Mouse (Mus musculus) large intestine, adult 2 months (tissue): Measurements from ENCODE around the gene Slc7a5. TPM values are rescaled to one million over a fixed set of nuclear protein-coding genes. Genes with fewer than 3 reads are reported as not detected.

Source experiments
- DNase-seq: peaks from one replicate; pipeline ENCODE4 v3.0.0-alpha.2; 2012; ENCODE audit warnings: low read depth, low spot score
- WGBS: fragments of 180-500 bp; shearing (Covaris S2); methylation state at CpG from one replicate; pipeline ENCODE4 v1.1.7; 2018; 5-methylcytosine and 5-hydroxymethylcytosine counted together
- polyA plus RNA-seq: library from polyadenylated mRNA; depleted of rRNA; stranded (reverse); fragments of >200 nt; gene quantifications from 2 replicates; pipeline ENCODE4 v1.2.3, GENCODE M21; 2012; rRNA removed

Gene Slc7a5
- polyA plus RNA-seq, 1 experiment = 19.3 TPM

DNA sequence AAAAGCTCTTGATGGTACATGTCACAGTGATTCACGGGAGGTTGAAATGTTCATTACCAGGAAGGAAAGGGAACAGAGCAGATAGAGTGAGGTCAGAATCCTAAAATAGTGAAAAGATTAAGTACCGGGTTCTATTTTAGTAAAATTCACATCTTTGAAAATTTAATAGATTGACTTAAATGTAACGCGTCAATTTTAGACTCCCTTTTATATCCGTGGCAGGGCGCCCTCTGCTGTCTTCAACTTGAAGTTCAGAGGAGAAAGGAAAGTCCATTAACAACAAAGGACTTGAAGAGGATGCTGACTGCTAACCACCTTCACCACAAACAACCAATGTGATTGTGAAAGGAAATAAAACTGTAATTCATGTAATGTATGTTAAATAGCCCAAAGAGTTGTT lies 75.0 kb downstream of the Slc7a5 start:
- WGBS = 11% methylated on average over 6 of the region's 6 CpGs
- peak; percentile 36 for DNase-seq

DNA sequence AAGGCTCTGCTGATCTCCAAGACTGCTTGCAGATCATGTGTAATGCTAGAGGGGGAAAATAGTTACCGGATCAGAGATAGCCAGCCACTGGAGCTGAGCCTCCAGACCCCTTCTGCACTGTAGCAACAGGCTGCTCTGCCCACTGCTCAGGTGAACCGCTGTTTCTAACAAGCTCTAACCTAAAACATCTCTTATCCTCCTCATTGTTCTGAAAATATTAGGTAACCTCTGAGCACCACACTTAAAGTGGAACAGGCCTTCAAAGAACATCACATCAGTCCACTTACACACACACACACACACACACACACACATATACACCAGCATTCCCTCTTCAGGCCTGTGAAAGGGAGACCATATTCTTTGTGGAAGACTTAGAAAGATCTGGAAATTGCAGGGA lies 75.4 kb downstream of the Slc7a5 start:
- 87% methylated on average over 2 of the region's 2 CpGs for WGBS
- DNase-seq = no peak

Other genes with a start within 250 kb of the Slc7a5 start
- 0.38 and 0.51 TPM in 2 replicates for gene Jph3, start 178.1 kb downstream of the Slc7a5 start, polyA plus RNA-seq
- 11.5 and 16.9 TPM in 2 replicates for gene Klhdc4, start 78.1 kb downstream of the Slc7a5 start, polyA plus RNA-seq
- gene Car5a, start 37.2 kb upstream of the Slc7a5 start, polyA plus RNA-seq = 0.10 and 0.18 TPM in 2 replicates
- gene Banp, start 42.1 kb upstream of the Slc7a5 start, polyA plus RNA-seq = 28.3 and 35.3 TPM in 2 replicates